Mouse (Mus musculus): ENCODE results near the gene Slc5a9.

- TF ChIP-seq POLR2A (IDR thresholded peaks at IDR 0.05; ENCODE audit: insufficient read depth, low read depth, low read length) = no peak
- no peak for TF ChIP-seq CTCF (IDR thresholded peaks at IDR 0.05; ENCODE audit: insufficient read depth, low read depth, low read length)
Observed at GRCm38 (mm10) chr4:111867743-111868401, 34.8 kb downstream of the Slc5a9 start.
